Mouse (Mus musculus) bone marrow macrophage, adult 2 months (primary cell): Measurements from ENCODE around the gene Phpt1. TPM values are rescaled to one million over a fixed set of nuclear protein-coding genes. Genes with fewer than 3 reads are reported as not detected.
A peak's percentile ranks its signal among the peaks of the same experiment; 100 is the strongest.

ENCODE experiments used
- H3K27ac ChIP-seq: 2 replicates; pipeline ENCODE4 v1.5.1; 2012; ENCODE audit warnings: low read depth, low read length; ENCODE audit not compliant: insufficient read depth
- H3K4me1 ChIP-seq: 2 replicates; pipeline ENCODE4 v1.6.1; 2012; ENCODE audit warnings: low read length; ENCODE audit not compliant: control insufficient read depth, insufficient read depth
- H3K4me3 ChIP-seq: 2 replicates; pipeline ENCODE4 v1.5.1; 2012; ENCODE audit warnings: mild to moderate bottlenecking, low read length, moderate library complexity; ENCODE audit not compliant: insufficient read depth
- CTCF ChIP-seq: IDR thresholded peaks from 2 replicates; pipeline ENCODE4 v1.5.1; 2012; ENCODE audit warnings: low read depth, mild to moderate bottlenecking, low read length, moderate library complexity
- POLR2A ChIP-seq: IDR thresholded peaks from 2 replicates; pipeline ENCODE4 v1.6.1; 2012; ENCODE audit warnings: mild to moderate bottlenecking, low read depth, low read length, borderline replicate concordance
- polyA plus RNA-seq: library from polyadenylated mRNA; stranded (reverse); fragments of >200 nt; gene quantifications from 2 replicates; pipeline ENCODE4 v1.2.4, GENCODE M21; 2012; ENCODE audit not compliant: missing spikeins, insufficient read depth, insufficient read length

Gene Phpt1
- polyA plus RNA-seq, 1 experiment = 23.0 TPM

DNA sequence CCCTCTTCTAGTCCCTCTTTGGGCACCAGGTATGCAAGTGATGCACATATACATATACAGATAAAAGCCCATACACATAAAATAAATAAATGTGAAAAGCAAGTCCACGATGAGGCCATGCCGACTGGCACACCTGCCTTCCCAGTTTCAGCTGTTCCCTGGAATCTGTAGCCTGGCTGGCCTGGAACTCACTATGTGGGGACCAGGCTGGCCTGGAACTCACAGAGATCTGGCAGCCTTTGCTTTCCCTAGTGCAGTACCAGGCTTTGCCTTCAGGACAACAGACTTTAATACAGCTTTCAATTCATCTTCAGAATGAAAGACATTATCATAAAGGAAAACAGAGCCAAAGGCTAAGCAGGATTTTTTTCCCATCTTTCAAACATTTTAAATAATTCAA, 41.3 kb downstream of the Phpt1 start:
- peaks cover 27% of the 10 kb centered on the region for H3K4me1 ChIP-seq
- peak overlapping the region; percentile 74 for H3K27ac ChIP-seq
- no peak for TF ChIP-seq POLR2A
- no peak for TF ChIP-seq CTCF
- no peak overlapping the region for H3K4me3 ChIP-seq

DNA sequence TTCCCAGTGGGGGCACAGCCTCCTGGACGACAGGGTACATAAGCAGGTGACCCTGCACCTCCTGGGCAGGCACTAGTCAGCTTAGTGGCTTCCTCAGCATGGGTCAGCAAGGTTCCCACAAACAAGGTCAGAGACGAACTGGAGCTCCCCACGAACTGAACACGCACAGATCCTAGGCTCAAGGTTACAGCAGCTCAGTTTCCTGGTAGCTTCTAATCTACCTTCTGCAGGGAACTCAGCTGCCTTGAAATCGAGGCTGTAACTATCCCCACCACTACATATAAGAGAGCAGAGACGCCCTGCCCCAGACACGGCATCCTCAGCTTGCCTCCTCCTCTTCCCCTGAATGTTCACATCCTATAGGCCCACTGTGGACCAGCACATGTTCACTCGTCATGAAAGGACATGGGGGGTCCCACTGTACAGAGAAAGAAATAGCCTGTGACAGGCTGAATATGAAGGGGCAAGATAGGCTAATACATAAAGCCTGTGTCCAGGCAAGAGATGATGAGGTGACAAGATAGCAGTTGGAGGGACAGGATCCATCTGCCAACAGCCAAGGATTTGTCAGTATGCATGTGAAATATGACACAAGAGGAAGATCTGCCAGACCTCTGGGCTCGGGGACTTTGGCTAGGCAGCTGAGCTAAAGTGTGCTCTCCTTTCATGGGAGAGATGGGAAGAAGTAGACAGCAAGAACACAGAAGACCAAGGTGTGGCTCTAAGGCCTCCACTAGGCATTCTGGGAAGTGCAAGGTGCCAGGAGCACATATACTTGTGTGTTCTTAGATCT, 48.3 kb downstream of the Phpt1 start:
- Histone ChIP-seq H3K27ac (no peak overlapping the region), H3K4me3 (no peak overlapping the region), H3K4me1 (no peaks in the 10 kb centered on the region)
- TF ChIP-seq POLR2A (no peak), CTCF (no peak)

Other genes starting within 250 kb of the Phpt1 start
- gene Man1b1, start 242.9 kb downstream of the Phpt1 start, polyA plus RNA-seq = 36.1 and 43.5 TPM in 2 replicates
- 93.4 and 99.0 TPM in 2 replicates for gene Dpp7, start 218.9 kb downstream of the Phpt1 start, polyA plus RNA-seq
- gene Uap1l1, start 209.5 kb downstream of the Phpt1 start, polyA plus RNA-seq = 175 and 203 TPM in 2 replicates
- gene Sapcd2, start 202.9 kb downstream of the Phpt1 start, polyA plus RNA-seq = 7.2 and 8.0 TPM in 2 replicates
- not detected in 2 replicates for gene Entpd2, start 179.3 kb downstream of the Phpt1 start, polyA plus RNA-seq
- gene Npdc1, start 175.9 kb downstream of the Phpt1 start, polyA plus RNA-seq = 5.0 and 6.6 TPM in 2 replicates
- gene Fut7, start 152.0 kb downstream of the Phpt1 start, polyA plus RNA-seq = 9.5 and 9.6 TPM in 2 replicates
- gene Abca2, start 146.5 kb downstream of the Phpt1 start, polyA plus RNA-seq = 14.9 and 16.4 TPM in 2 replicates
- gene Clic3, start 118.4 kb downstream of the Phpt1 start, polyA plus RNA-seq = not detected in 2 replicates
- 22.4 and 26.2 TPM in 2 replicates for gene Paxx, start 114.1 kb downstream of the Phpt1 start, polyA plus RNA-seq
- gene Ptgds, start 105.2 kb downstream of the Phpt1 start, polyA plus RNA-seq = not detected in 2 replicates
- not detected in 2 replicates for gene Lcn12, start 81.3 kb downstream of the Phpt1 start, polyA plus RNA-seq
- gene Fbxw5, start 74.5 kb downstream of the Phpt1 start, polyA plus RNA-seq = 35.0 and 35.4 TPM in 2 replicates
- 1.8 TPM in 1 of 2 replicates, not detected in the other for gene C8g, start 73.5 kb downstream of the Phpt1 start, polyA plus RNA-seq
- 14.8 and 15.5 TPM in 2 replicates for gene Traf2, start 28.3 kb downstream of the Phpt1 start, polyA plus RNA-seq
- 142 and 160 TPM in 2 replicates for gene Edf1, start 17.4 kb downstream of the Phpt1 start, polyA plus RNA-seq
- 0.60 and 1.3 TPM in 2 replicates for gene Mamdc4, start 379 bp downstream of the Phpt1 start, polyA plus RNA-seq
- 0.11 and 0.21 TPM in 2 replicates for gene Ajm1, start 6.5 kb upstream of the Phpt1 start, polyA plus RNA-seq
- gene Rabl6, start 33.3 kb upstream of the Phpt1 start, polyA plus RNA-seq = 76.0 and 76.9 TPM in 2 replicates
- gene Ccdc183, start 42.5 kb upstream of the Phpt1 start, polyA plus RNA-seq = not detected in 2 replicates
- 51.6 and 54.3 TPM in 2 replicates for gene Tmem141, start 46.8 kb upstream of the Phpt1 start, polyA plus RNA-seq
- 18.6 and 21.5 TPM in 2 replicates for gene Fcna, start 52.8 kb upstream of the Phpt1 start, polyA plus RNA-seq
- not detected in 2 replicates for gene Lcn8, start 77.9 kb upstream of the Phpt1 start, polyA plus RNA-seq
- not detected in 2 replicates for gene Lcn5, start 82.7 kb upstream of the Phpt1 start, polyA plus RNA-seq
- gene Lcn6, start 101.6 kb upstream of the Phpt1 start, polyA plus RNA-seq = not detected in 2 replicates
- not detected in 2 replicates for gene Lcn10, start 107.5 kb upstream of the Phpt1 start, polyA plus RNA-seq
- not detected in 2 replicates for gene Obp2a, start 124.8 kb upstream of the Phpt1 start, polyA plus RNA-seq
- gene Bmyc, start 131.5 kb upstream of the Phpt1 start, polyA plus RNA-seq = 29.8 and 34.7 TPM in 2 replicates
- not detected in 2 replicates for gene Obp2b, start 161.8 kb upstream of the Phpt1 start, polyA plus RNA-seq
- gene Lcn3, start 190.3 kb upstream of the Phpt1 start, polyA plus RNA-seq = not detected in 2 replicates
- not detected in 2 replicates for gene Lcn11, start 201.8 kb upstream of the Phpt1 start, polyA plus RNA-seq
- gene Gm13539, start 207.0 kb upstream of the Phpt1 start, polyA plus RNA-seq = not detected in 2 replicates
- gene Glt6d1, start 240.6 kb upstream of the Phpt1 start, polyA plus RNA-seq = not detected in 2 replicates
- gene Lcn9, start 247.9 kb upstream of the Phpt1 start, polyA plus RNA-seq = not detected in 2 replicates